10 mouse cellular contexts compared by ENCODE assay signal in the genomic region with DNA sequence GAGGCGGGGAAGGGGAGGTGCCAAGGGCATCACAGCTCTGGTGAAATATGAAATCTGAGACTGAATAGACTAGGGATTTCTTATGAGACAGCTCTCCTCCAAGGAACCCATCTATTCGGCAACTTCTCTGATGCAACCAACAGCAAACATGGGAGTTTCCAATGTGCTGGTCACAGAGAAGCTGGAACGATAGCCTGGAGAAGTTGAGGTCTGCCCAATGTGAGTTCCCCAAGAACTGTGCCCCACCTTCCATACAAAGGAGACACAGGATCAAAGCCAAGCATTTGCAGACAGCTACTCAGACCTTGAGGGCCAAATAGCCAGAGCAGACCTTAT. TPM values are rescaled to one million over a fixed set of nuclear protein-coding genes. Genes with fewer than 3 reads are reported as not detected.
DNase-seq lines count a peak whose midpoint lies in the region; ATAC-seq and TF ChIP-seq lines count a peak whose summit lies in the region.
"Had no signal": no experiment of that assay in that cellular context is flagged by ENCODE, and none has a peak within 500 bp of the region (broad histone marks: within the 10 kb centered on the region; RNA-seq: fewer than 3 reads in every experiment).

No protein-coding gene starts in this region.

- TF ChIP-seq CTCF in lung, postnatal 0 days (IDR thresholded peaks at IDR 0.05), result no peak
- TF ChIP-seq CTCF in small intestine, adult 2 months (IDR thresholded peaks at IDR 0.05; ENCODE audit: extremely low read depth, insufficient read length, insufficient replicate concordance, low read depth, low read length), result no peak

- no peak for DNase-seq in hindbrain, embryonic 10.5 days (ENCODE audit: low spot score)
- DNase-seq in hindbrain, embryonic 11.5 days (ENCODE audit: low spot score), result no peak
- no peak for DNase-seq in lung, postnatal 0 days (ENCODE audit: low spot score)
- DNase-seq in lung, postnatal 4 days, result no peak
- no peak for DNase-seq in intestine, embryonic 14.5 days (ENCODE audit: low spot score)
- no peak for DNase-seq in B cell, adult 2 months
- DNase-seq in gastrocnemius, adult 8-10 months (ENCODE audit: low spot score in 2 of 2), result no peak

- no peaks in the 10 kb centered on the region for H3K9me3 ChIP-seq in hindbrain, embryonic 10.5 days
- H3K9me3 ChIP-seq in hindbrain, embryonic 11.5 days (ENCODE audit: control insufficient read depth, low read length), result no peaks in the 10 kb centered on the region
- no peaks in the 10 kb centered on the region for H3K9me3 ChIP-seq in lung, postnatal 0 days (ENCODE audit: low read length)
- no peaks in the 10 kb centered on the region for H3K9me3 ChIP-seq in intestine, embryonic 14.5 days (ENCODE audit: control insufficient read depth, low read length)
- H3K9me3 ChIP-seq: megakaryocyte, embryonic 14.5 days; neural tube, embryonic 12.5 days had no signal

- no peak for ATAC-seq in hindbrain, embryonic 11.5 days (ENCODE audit: low FRiP score)
- no peak for ATAC-seq in lung, postnatal 0 days
- ATAC-seq in intestine, embryonic 14.5 days (replicated peaks; ENCODE audit: low FRiP score, low TSS enrichment, low read depth), result no peak

- TF ChIP-seq POLR2A in small intestine, adult 2 months (IDR thresholded peaks at IDR 0.05; ENCODE audit: low read depth, low read length), result no peak

- H3K27me3 ChIP-seq in hindbrain, embryonic 10.5 days (ENCODE audit: insufficient read depth, poor library complexity, severe bottlenecking), result no peaks in the 10 kb centered on the region
- no peaks in the 10 kb centered on the region for H3K27me3 ChIP-seq in hindbrain, embryonic 11.5 days (ENCODE audit: control insufficient read depth, insufficient read depth, low read length)
- no peaks in the 10 kb centered on the region for H3K27me3 ChIP-seq in lung, postnatal 0 days (replicated peaks; ENCODE audit: insufficient read depth, low read length)
- no peaks in the 10 kb centered on the region for H3K27me3 ChIP-seq in intestine, embryonic 14.5 days (replicated peaks; ENCODE audit: control insufficient read depth, insufficient read depth, low read length)
- H3K27me3 ChIP-seq in small intestine, adult 2 months (ENCODE audit: control insufficient read depth, insufficient read depth, low read length), result no peaks in the 10 kb centered on the region
- H3K27me3 ChIP-seq: megakaryocyte, embryonic 14.5 days; neural tube, embryonic 12.5 days had no signal

- no peak overlapping the region for H3K9ac ChIP-seq in hindbrain, embryonic 11.5 days (ENCODE audit: low read depth, low read length)
- no peak overlapping the region for H3K9ac ChIP-seq in lung, postnatal 0 days (replicated peaks; ENCODE audit: low read depth)
- no peak overlapping the region for H3K9ac ChIP-seq in intestine, embryonic 14.5 days (ENCODE audit: low read length)
- H3K9ac ChIP-seq: neural tube, embryonic 12.5 days had no signal

- peak overlapping the region; percentile 74 for H3K27ac ChIP-seq in hindbrain, embryonic 10.5 days
- H3K27ac ChIP-seq in hindbrain, embryonic 11.5 days (ENCODE audit: low read depth, low read length), result no peak overlapping the region
- peak overlapping the region; percentile 40 for H3K27ac ChIP-seq in lung, postnatal 0 days (ENCODE audit: low read length)
- peak overlapping the region; percentile 66; the same call in 1 of the 2 replicates for H3K27ac ChIP-seq in intestine, embryonic 14.5 days (ENCODE audit: low read depth)
- peak overlapping the region; percentile 68 for H3K27ac ChIP-seq in small intestine, adult 2 months (ENCODE audit: insufficient read depth, low read depth, low read length)
- H3K27ac ChIP-seq: neural tube, embryonic 12.5 days had no signal

- H3K4me3 ChIP-seq in hindbrain, embryonic 10.5 days, result no peak overlapping the region; the same call in 1 of the 2 replicates
- H3K4me3 ChIP-seq in hindbrain, embryonic 11.5 days (ENCODE audit: low read depth, low read length), result no peak overlapping the region
- H3K4me3 ChIP-seq in lung, postnatal 0 days (ENCODE audit: low read depth, low read length), result no peak overlapping the region
- no peak overlapping the region for H3K4me3 ChIP-seq in intestine, embryonic 14.5 days (ENCODE audit: low read depth, low read length)
- H3K4me3 ChIP-seq in small intestine, adult 2 months (ENCODE audit: low read depth, low read length), result no peak overlapping the region
- H3K4me3 ChIP-seq: neural tube, embryonic 12.5 days had no signal

- peaks cover 32% of the 10 kb centered on the region for H3K4me1 ChIP-seq in hindbrain, embryonic 10.5 days (replicated peaks)
- no peaks in the 10 kb centered on the region for H3K4me1 ChIP-seq in hindbrain, embryonic 11.5 days (replicated peaks; ENCODE audit: control insufficient read depth, insufficient read depth, low read length)
- H3K4me1 ChIP-seq in lung, postnatal 0 days (ENCODE audit: insufficient read depth, low read depth, low read length), result peaks cover 16% of the 10 kb centered on the region; the same call in 1 of the 2 replicates
- peaks cover 11% of the 10 kb centered on the region for H3K4me1 ChIP-seq in intestine, embryonic 14.5 days (replicated peaks; ENCODE audit: control insufficient read depth, insufficient read depth, low read length)
- H3K4me1 ChIP-seq in small intestine, adult 2 months (ENCODE audit: control insufficient read depth, insufficient read depth, insufficient read length, low read length), result peaks cover 38% of the 10 kb centered on the region

- 66% methylated on average over 3 of the region's 3 CpGs for WGBS in hindbrain, embryonic 10.5 days
- 74% methylated on average over 3 of the region's 3 CpGs for WGBS in hindbrain, embryonic 11.5 days
- 28% methylated on average over 3 of the region's 3 CpGs for WGBS in lung, postnatal 0 days
- 59% methylated on average over 3 of the region's 3 CpGs for WGBS in intestine, embryonic 14.5 days
- 47% methylated on average over 3 of the region's 3 CpGs for WGBS in small intestine, adult 2 months

- TF ChIP-seq EP300 in lung, postnatal 0 days (IDR thresholded peaks at IDR 0.05), result no peak

- H3K36me3 ChIP-seq in hindbrain, embryonic 10.5 days, result peaks cover 11% of the 10 kb centered on the region; the same call in 1 of the 2 replicates
- no peaks in the 10 kb centered on the region for H3K36me3 ChIP-seq in hindbrain, embryonic 11.5 days (ENCODE audit: control insufficient read depth, insufficient read depth, low read length)
- H3K36me3 ChIP-seq in lung, postnatal 0 days (ENCODE audit: insufficient read depth, low read length), result no peaks in the 10 kb centered on the region
- H3K36me3 ChIP-seq in intestine, embryonic 14.5 days (ENCODE audit: control insufficient read depth, insufficient read depth, low read length), result no peaks in the 10 kb centered on the region
- H3K36me3 ChIP-seq in small intestine, adult 2 months (ENCODE audit: control insufficient read depth, insufficient read depth, low read length), result peaks cover 6% of the 10 kb centered on the region
- H3K36me3 ChIP-seq: neural tube, embryonic 12.5 days had no signal

- no peak overlapping the region for H3K4me2 ChIP-seq in hindbrain, embryonic 11.5 days (replicated peaks; ENCODE audit: low read depth, low read length)
- H3K4me2 ChIP-seq in lung, postnatal 0 days (replicated peaks; ENCODE audit: low read depth, low read length), result no peak overlapping the region
- H3K4me2 ChIP-seq in intestine, embryonic 14.5 days (ENCODE audit: low read length), result no peak overlapping the region
- H3K4me2 ChIP-seq: neural tube, embryonic 12.5 days had no signal

RNA-seq across cellular contexts. Expression of a gene that starts 52.6 kb away (rescaled TPM):
- polyA plus RNA-seq in hindbrain, embryonic 10.5 days (2016; fragmentation: Nextera tagmentation; extraction: Ambion mirVana), result 5.3 and 12.8 TPM in 2 replicates
- 22.5 and 23.5 TPM in 2 replicates for polyA plus RNA-seq in hindbrain, embryonic 11.5 days (2014; fragmentation: Nextera tagmentation; extraction: Ambion mirVana)
- 37.6 and 46.9 TPM in 2 replicates for polyA plus RNA-seq in lung, postnatal 0 days (2015; fragmentation: Nextera tagmentation; extraction: Ambion mirVana)
- 6.9 and 9.1 TPM in 2 replicates for polyA plus RNA-seq in intestine, embryonic 14.5 days (2014; fragmentation: Nextera tagmentation; extraction: Ambion mirVana)
- polyA plus RNA-seq in small intestine, adult 2 months (2012; rRNA removed), result 0.13 and 0.43 TPM in 2 replicates
- total RNA-seq in gastrocnemius, adult 8-10 months (2022), result 1 to 10 TPM in 1 of 4 experiments, under 1 TPM in 3; 0.70 to 1.7 (median 0.97) TPM
